27 mouse cellular contexts compared by ENCODE assay signal in genomic region chr6:6779157-6779556, GRCm38 (mm10).
DNase-seq lines count a peak whose midpoint lies in the region; ATAC-seq and TF ChIP-seq lines count a peak whose summit lies in the region.
"Had no signal": no experiment of that assay in that cellular context is flagged by ENCODE, and none has a peak within 500 bp of the region (broad histone marks: within the 10 kb centered on the region; RNA-seq: fewer than 3 reads in every experiment).

No protein-coding gene starts in this region.

- no peak overlapping the region for H3K4me2 ChIP-seq in heart, embryonic 14.5 days (ENCODE audit: low read length)
- H3K4me2 ChIP-seq in hindbrain, postnatal 0 days (ENCODE audit: low read depth, low read length), result no peak overlapping the region
- H3K4me2 ChIP-seq in hindbrain, embryonic 13.5 days, result no peak overlapping the region
- no peak overlapping the region for H3K4me2 ChIP-seq in midbrain, embryonic 11.5 days
- no peak overlapping the region for H3K4me2 ChIP-seq in midbrain, embryonic 14.5 days (ENCODE audit: low read length)
- H3K4me2 ChIP-seq: embryonic facial prominence, embryonic 13.5 days; forebrain, embryonic 15.5 days; hindbrain, embryonic 14.5 days; kidney, embryonic 15.5 days; limb, embryonic 12.5 days; liver, embryonic 15.5 days; midbrain, embryonic 13.5 days had no signal

- no peaks in the 10 kb centered on the region for H3K27me3 ChIP-seq in heart, embryonic 14.5 days (ENCODE audit: control insufficient read depth, insufficient read depth, low read length)
- H3K27me3 ChIP-seq in hindbrain, postnatal 0 days (ENCODE audit: insufficient read depth, low read length), result no peaks in the 10 kb centered on the region
- no peaks in the 10 kb centered on the region for H3K27me3 ChIP-seq in hindbrain, embryonic 13.5 days
- no peaks in the 10 kb centered on the region for H3K27me3 ChIP-seq in midbrain, embryonic 11.5 days (ENCODE audit: control insufficient read depth, insufficient read depth, low read length)
- H3K27me3 ChIP-seq in midbrain, embryonic 14.5 days (ENCODE audit: control insufficient read depth, insufficient read depth, low read length), result no peaks in the 10 kb centered on the region
- H3K27me3 ChIP-seq: embryonic facial prominence, embryonic 13.5 days; forebrain, embryonic 15.5 days; kidney, embryonic 15.5 days; limb, embryonic 12.5 days; liver, embryonic 15.5 days; megakaryocyte, embryonic 14.5 days; midbrain, embryonic 13.5 days had no signal

- H3K27ac ChIP-seq in heart, embryonic 14.5 days (replicated peaks in 1 of 2; ENCODE audit: control insufficient read depth in 1 of 2, insufficient read depth in 1 of 2, low read depth in 2 of 2, low read length in 2 of 2), result no peak overlapping the region
- H3K27ac ChIP-seq in hindbrain, postnatal 0 days, result no peak overlapping the region
- H3K27ac ChIP-seq in hindbrain, embryonic 13.5 days, result no peak overlapping the region
- no peak overlapping the region for H3K27ac ChIP-seq in midbrain, embryonic 11.5 days (ENCODE audit: low read depth, low read length)
- no peak overlapping the region for H3K27ac ChIP-seq in midbrain, embryonic 14.5 days (replicated peaks; ENCODE audit: low read depth, low read length)
- H3K27ac ChIP-seq: embryonic facial prominence, embryonic 13.5 days; forebrain, embryonic 10.5 days; forebrain, embryonic 15.5 days; hindbrain, embryonic 14.5 days; kidney, embryonic 15.5 days; limb, embryonic 12.5 days; liver, embryonic 15.5 days; midbrain, embryonic 13.5 days had no signal

- WGBS in heart, embryonic 14.5 days, result 20% methylated on average over 1 of the region's 1 CpGs
- 56% methylated on average over 1 of the region's 1 CpGs for WGBS in hindbrain, postnatal 0 days
- 74% methylated on average over 1 of the region's 1 CpGs for WGBS in hindbrain, embryonic 13.5 days
- WGBS in midbrain, embryonic 11.5 days, result 93% methylated on average over 1 of the region's 1 CpGs
- WGBS in midbrain, embryonic 14.5 days, result 83% methylated on average over 1 of the region's 1 CpGs

- H3K4me3 ChIP-seq in heart, embryonic 14.5 days (ENCODE audit: control insufficient read depth in 1 of 2, insufficient read depth in 1 of 2, low read depth in 1 of 2, low read length in 2 of 2), result no peak overlapping the region
- no peak overlapping the region for H3K4me3 ChIP-seq in hindbrain, postnatal 0 days (ENCODE audit: low read length)
- H3K4me3 ChIP-seq in hindbrain, embryonic 13.5 days, result no peak overlapping the region
- H3K4me3 ChIP-seq in midbrain, embryonic 11.5 days (ENCODE audit: low read depth, low read length), result no peak overlapping the region
- H3K4me3 ChIP-seq in midbrain, embryonic 14.5 days (replicated peaks; ENCODE audit: low read depth, low read length), result no peak overlapping the region
- H3K4me3 ChIP-seq: embryonic facial prominence, embryonic 13.5 days; forebrain, embryonic 10.5 days; forebrain, embryonic 15.5 days; kidney, embryonic 15.5 days; limb, embryonic 12.5 days; liver, embryonic 15.5 days; megakaryocyte, embryonic 14.5 days; midbrain, embryonic 13.5 days had no signal

- no peaks in the 10 kb centered on the region for H3K9me3 ChIP-seq in heart, embryonic 14.5 days (ENCODE audit: control insufficient read depth, low read length)
- H3K9me3 ChIP-seq in hindbrain, postnatal 0 days (ENCODE audit: low read length), result no peaks in the 10 kb centered on the region
- H3K9me3 ChIP-seq in hindbrain, embryonic 13.5 days, result no peaks in the 10 kb centered on the region
- no peaks in the 10 kb centered on the region for H3K9me3 ChIP-seq in midbrain, embryonic 11.5 days (ENCODE audit: control insufficient read depth, low read length)
- no peaks in the 10 kb centered on the region for H3K9me3 ChIP-seq in midbrain, embryonic 14.5 days (ENCODE audit: control insufficient read depth, low read length)
- H3K9me3 ChIP-seq: embryonic facial prominence, embryonic 13.5 days; forebrain, embryonic 10.5 days; forebrain, embryonic 15.5 days; kidney, embryonic 15.5 days; limb, embryonic 12.5 days; liver, embryonic 15.5 days; megakaryocyte, embryonic 14.5 days; midbrain, embryonic 13.5 days had no signal

- peaks cover 0 to 5% of the 10 kb centered on the region in 2 experiments; a peak in 1 of 4 replicates for H3K4me1 ChIP-seq in heart, embryonic 14.5 days (ENCODE audit: control insufficient read depth in 2 of 2, insufficient read depth in 2 of 2, low read length in 2 of 2)
- no peaks in the 10 kb centered on the region for H3K4me1 ChIP-seq in hindbrain, postnatal 0 days (ENCODE audit: insufficient read depth, low read length)
- H3K4me1 ChIP-seq in hindbrain, embryonic 13.5 days (replicated peaks), result no peaks in the 10 kb centered on the region
- no peaks in the 10 kb centered on the region for H3K4me1 ChIP-seq in midbrain, embryonic 11.5 days (ENCODE audit: control insufficient read depth, insufficient read depth, low read length)
- H3K4me1 ChIP-seq in midbrain, embryonic 14.5 days (ENCODE audit: control insufficient read depth, insufficient read depth, low read length), result no peaks in the 10 kb centered on the region
- H3K4me1 ChIP-seq: forebrain, embryonic 15.5 days; kidney, embryonic 15.5 days; liver, embryonic 15.5 days; megakaryocyte, embryonic 14.5 days; midbrain, embryonic 13.5 days had no signal

- H3K9ac ChIP-seq in heart, embryonic 14.5 days (ENCODE audit: low read length), result no peak overlapping the region
- no peak overlapping the region for H3K9ac ChIP-seq in hindbrain, postnatal 0 days (replicated peaks; ENCODE audit: low read length)
- no peak overlapping the region for H3K9ac ChIP-seq in hindbrain, embryonic 13.5 days
- no peak overlapping the region for H3K9ac ChIP-seq in midbrain, embryonic 11.5 days (ENCODE audit: low read length)
- H3K9ac ChIP-seq in midbrain, embryonic 14.5 days (replicated peaks; ENCODE audit: low read length), result no peak overlapping the region
- H3K9ac ChIP-seq: embryonic facial prominence, embryonic 13.5 days; forebrain, embryonic 15.5 days; hindbrain, embryonic 14.5 days; kidney, embryonic 15.5 days; limb, embryonic 12.5 days; liver, embryonic 15.5 days; midbrain, embryonic 13.5 days had no signal

- peak; percentile 61; the same call in 1 of the 2 replicates for ATAC-seq in heart, embryonic 14.5 days (ENCODE audit: insufficient number of reproducible peaks, insufficient read depth, low FRiP score, low read depth)
- 0 out of 2 replicates have a peak, but pooled peaks have one; percentile 40 for ATAC-seq in hindbrain, postnatal 0 days
- ATAC-seq in hindbrain, embryonic 13.5 days (ENCODE audit: low FRiP score), result no peak
- no peak for ATAC-seq in midbrain, embryonic 11.5 days (ENCODE audit: low FRiP score)
- no peak for ATAC-seq in midbrain, embryonic 14.5 days (ENCODE audit: low FRiP score, low TSS enrichment)
- ATAC-seq: forebrain, embryonic 15.5 days; midbrain, embryonic 13.5 days had no signal

- intact Hi-C loops in heart, postnatal 25 days (cut with DNase I), result no loop called here

- DNase-seq in heart, postnatal 25 days (ENCODE audit: low spot score), result no peak
- DNase-seq in hindbrain, postnatal 0 days (ENCODE audit: low spot score), result peak; percentile 18
- peak; percentile 45 for DNase-seq in midbrain, embryonic 11.5 days (ENCODE audit: low spot score, missing footprints)
- DNase-seq in midbrain, embryonic 14.5 days, result no peak
- peak; percentile 21 for DNase-seq in heart, postnatal 4 days
- DNase-seq: adrenal gland, adult 2 months; adrenal gland, postnatal 36 days; B cell, adult 2 months; cerebellum, adult 18-20 months; gastrocnemius, postnatal 25 days; kidney, adult 18-20 months; kidney, postnatal 25 days; lung, postnatal 4 days; right cerebral cortex, postnatal 25 days; thymus, adult 2 months; thymus, postnatal 36 days had no signal

- no peak for TF ChIP-seq CTCF in hindbrain, postnatal 0 days (IDR thresholded peaks at IDR 0.05; ENCODE audit: low read depth)

- no peaks in the 10 kb centered on the region for H3K36me3 ChIP-seq in heart, embryonic 14.5 days (ENCODE audit: control insufficient read depth, insufficient read depth, low read length)
- no peaks in the 10 kb centered on the region for H3K36me3 ChIP-seq in hindbrain, postnatal 0 days (ENCODE audit: insufficient read depth, low read length)
- no peaks in the 10 kb centered on the region for H3K36me3 ChIP-seq in hindbrain, embryonic 13.5 days
- no peaks in the 10 kb centered on the region for H3K36me3 ChIP-seq in midbrain, embryonic 11.5 days (ENCODE audit: control insufficient read depth, insufficient read depth, low read length)
- H3K36me3 ChIP-seq in midbrain, embryonic 14.5 days (ENCODE audit: control insufficient read depth, insufficient read depth, low read length), result no peaks in the 10 kb centered on the region
- H3K36me3 ChIP-seq: embryonic facial prominence, embryonic 13.5 days; forebrain, embryonic 10.5 days; forebrain, embryonic 15.5 days; kidney, embryonic 15.5 days; limb, embryonic 12.5 days; liver, embryonic 15.5 days; midbrain, embryonic 13.5 days had no signal

Comparison
In these comparisons a context has a peak if more than half of its experiments do, and no peak if none do; other contexts are left out.
1. ATAC-seq: peak in heart, embryonic 14.5 days (single experiment) and hindbrain, postnatal 0 days (single experiment); none in hindbrain, embryonic 13.5 days (single experiment), midbrain, embryonic 11.5 days (single experiment) and midbrain, embryonic 14.5 days (single experiment).
2. DNase-seq: peak in hindbrain, postnatal 0 days (single experiment), midbrain, embryonic 11.5 days (single experiment) and heart, postnatal 4 days (single experiment); none in heart, postnatal 25 days (single experiment) and midbrain, embryonic 14.5 days (single experiment).